Mouse (Mus musculus) thymus, adult 2 months (tissue): ENCODE measurements around the gene Gcc1.

Experiments used
- CTCF ChIP-seq: fragments of 200-500 bp; IDR thresholded peaks from 2 replicates; pipeline ENCODE4 v1.5.1; 2012; ENCODE audit warnings: mild to moderate bottlenecking, control low read depth, low read length, moderate library complexity, borderline replicate concordance; ENCODE audit not compliant: control insufficient read depth, poor library complexity, insufficient read depth; ENCODE audit errors: extremely low read depth
- POLR2A ChIP-seq: fragments of 200-500 bp; IDR thresholded peaks from 2 replicates; pipeline ENCODE4 v1.6.1; 2012; ENCODE audit warnings: mild to moderate bottlenecking, low read length, control low read depth, moderate library complexity; ENCODE audit not compliant: control insufficient read depth, poor library complexity, insufficient read depth; ENCODE audit errors: extremely low read depth

DNA sequence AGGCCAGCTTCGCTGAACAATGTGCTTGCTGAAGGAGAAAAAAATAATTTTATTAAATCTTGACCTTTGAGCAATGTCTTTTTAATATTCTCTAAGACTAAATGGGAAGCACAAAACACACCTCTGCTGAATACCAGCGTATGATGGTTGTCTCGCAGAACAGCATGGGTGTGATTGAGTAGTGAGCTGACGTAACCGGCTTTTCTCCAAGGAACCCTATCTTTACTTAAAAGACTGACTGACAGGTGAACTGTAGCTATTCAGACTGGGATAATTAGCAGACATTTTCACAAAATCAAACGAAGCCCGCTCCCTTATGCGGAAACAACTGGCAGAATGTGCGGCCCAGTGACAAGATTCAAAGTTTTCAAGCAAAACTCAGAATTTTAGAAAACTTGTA lies 60.6 kb downstream of the Gcc1 start:
- TF ChIP-seq CTCF (no peak), POLR2A (no peak)
